Mouse (Mus musculus) adrenal gland (tissue): Measurements from ENCODE around the gene Gm10591.
"Not testable (repeated sequence)": the region's sequence is repeated elsewhere in the genome, so short reads cannot be mapped to it uniquely, and the experiment has no call there.

Source experiments
- intact Hi-C: fragments of 180-260 bp; cut with DNase I; formaldehyde crosslinking; loops from one replicate; pipeline ENCODE4 v1.15.1; 2025
- long read RNA-seq, 2 experiments: library from polyadenylated mRNA; unstranded; transcript quantifications; one replicate each; pipeline ENCODE4 v2.0.0; 2020; ENCODE audit warnings: borderline replicate concordance in 1 of 2; ENCODE audit not compliant: insufficient replicate concordance in 1 of 2

The Gm10591 gene
- long read RNA-seq, experiment 1, result 0 reads
- long read RNA-seq, experiment 2, result 0 reads

GRCm38 (mm10) chr4:42611895-42612294 is at the start of gene Gm10591:
Gene Gm10591 (plus strand): TSS chr4:42612195.
- intact Hi-C loops, result not testable (repeated sequence)

- intact Hi-C loops, result not testable (repeated sequence)
Measured at GRCm38 (mm10) chr4:42629419-42629818, 17.4 kb downstream of the Gm10591 start, which contains the start of gene Gm2564. Gene Gm2564 (plus strand): TSS chr4:42629719.

- intact Hi-C loops, result not testable (repeated sequence)
Measured at GRCm38 (mm10) chr4:42654951-42655350, 43.0 kb downstream of the Gm10591 start, which contains the start of gene Ccl27b. Gene Ccl27b (plus strand): TSS chr4:42655251.

- intact Hi-C loops, result not testable (repeated sequence)
Measured at GRCm38 (mm10) chr4:42661793-42662192, 49.8 kb downstream of the Gm10591 start, which contains the start of gene Il11ra2. Gene Il11ra2 (minus strand): TSS chr4:42661893.
